Mouse (Mus musculus): ENCODE measurements at regions not wholly inside any gene's neighbourhood (a gene's known extent, or its start where the extent isn't known, plus 50 kb on each side); places are given as distances from the start of the nearest gene placed in this dataset.

GRCm38 (mm10) chr12:107307094-107307740, 181.2 kb upstream of the 3110018I06Rik start:
- no peak for TF ChIP-seq POLR2A (IDR thresholded peaks at IDR 0.05; ENCODE audit: control insufficient read depth in 1 of 2, insufficient read depth in 1 of 2, low read depth in 1 of 2, low read length in 2 of 2, poor library complexity in 1 of 2)
- TF ChIP-seq MYC (IDR thresholded peaks at IDR 0.05; ENCODE audit: low read depth, low read length) = no peak
- TF ChIP-seq RAD21 (IDR thresholded peaks at IDR 0.05; ENCODE audit: low read depth, low read length) = no peak
- no peak for TF ChIP-seq ZNF384 (IDR thresholded peaks at IDR 0.05; ENCODE audit: low read depth, low read length)
- no peak for TF ChIP-seq CTCF (IDR thresholded peaks at IDR 0.05 in 2 of 3, conservative IDR thresholded peaks at IDR 0.05 in 1 of 3; ENCODE audit: control insufficient read depth in 1 of 3, insufficient read depth in 1 of 3, low read depth in 2 of 3, low read length in 3 of 3, poor library complexity in 1 of 3, severe bottlenecking in 1 of 3)
- TF ChIP-seq E2F4 (IDR thresholded peaks at IDR 0.05; ENCODE audit: borderline replicate concordance, low read depth, low read length) = no peak
- no peak for TF ChIP-seq ZMIZ1 (IDR thresholded peaks at IDR 0.05; ENCODE audit: low read depth, low read length)
- no peak for TF ChIP-seq POLR2AphosphoS5 (IDR thresholded peaks at IDR 0.05; ENCODE audit: borderline replicate concordance, low read depth, low read length)
- TF ChIP-seq EP300 (IDR thresholded peaks at IDR 0.05; ENCODE audit: low read depth in 1 of 2, low read length in 2 of 2) = no peak
- TF ChIP-seq MXI1 (IDR thresholded peaks at IDR 0.05; ENCODE audit: low read depth, low read length) = no peak
- TF ChIP-seq SMC3 (IDR thresholded peaks at IDR 0.05; ENCODE audit: low read depth, low read length) = no peak
- TF ChIP-seq GABPA (IDR thresholded peaks at IDR 0.05; ENCODE audit: low read depth, low read length) = no peak
- no peak for TF ChIP-seq ELF1 (IDR thresholded peaks at IDR 0.05; ENCODE audit: low read depth, low read length)
